Mouse (Mus musculus) common myeloid progenitor, adult 5-6 weeks (primary cell): ENCODE measurements around the gene Cfap65. TPM values are rescaled to one million over a fixed set of nuclear protein-coding genes. Genes with fewer than 3 reads are reported as not detected.

Experiments
- total RNA-seq: library from RNA; stranded (forward); fragments of 200-1000, 187-1606 nt; gene quantifications from 2 replicates; pipeline ENCODE4 v1.2.3, GENCODE M21; 2017

Cfap65 gene
- total RNA-seq, 1 experiment from 2014 or later: not detected

Other genes starting within 250 kb of the Cfap65 start
- 2.7 and 2.8 TPM in 2 replicates for gene Cyp27a1, start 222.0 kb downstream of the Cfap65 start, total RNA-seq
- not detected in 2 replicates for gene Prkag3, start 186.4 kb downstream of the Cfap65 start, total RNA-seq
- gene Wnt6, start 163.7 kb downstream of the Cfap65 start, total RNA-seq: not detected in 2 replicates
- gene Wnt10a, start 144.1 kb downstream of the Cfap65 start, total RNA-seq: not detected in 2 replicates
- gene Cdk5r2, start 80.7 kb downstream of the Cfap65 start, total RNA-seq: not detected in 2 replicates
- gene Fev, start 50.2 kb downstream of the Cfap65 start, total RNA-seq: not detected in 2 replicates
- gene Cryba2, start 42.5 kb downstream of the Cfap65 start, total RNA-seq: not detected in 2 replicates
- gene Ihh, start 16.1 kb upstream of the Cfap65 start, total RNA-seq: not detected in 2 replicates
- gene Nhej1, start 189.6 kb upstream of the Cfap65 start, total RNA-seq: 2.7 and 6.6 TPM in 2 replicates
- gene Slc23a3, start 198.3 kb upstream of the Cfap65 start, total RNA-seq: not detected in 2 replicates
- 37.0 and 38.3 TPM in 2 replicates for gene Cnppd1, start 207.1 kb upstream of the Cfap65 start, total RNA-seq
- gene Retreg2, start 207.2 kb upstream of the Cfap65 start, total RNA-seq: 45.8 and 60.1 TPM in 2 replicates
- gene Zfand2b, start 233.0 kb upstream of the Cfap65 start, total RNA-seq: 12.7 and 21.8 TPM in 2 replicates
- gene Abcb6, start 244.8 kb upstream of the Cfap65 start, total RNA-seq: 17.8 and 22.9 TPM in 2 replicates